Mouse (Mus musculus) CH12.LX (cell line): Measurements from ENCODE around the gene Ccdc182. TPM values are rescaled to one million over a fixed set of nuclear protein-coding genes. Genes with fewer than 3 reads are reported as not detected.

Experiments used
- DNase-seq: peaks from one replicate; pipeline ENCODE4 v3.0.0-alpha.2; 2013; ENCODE audit errors: extremely low read depth
- H3K27ac ChIP-seq: 2 replicates; pipeline ENCODE4 v1.5.1; 2012; ENCODE audit warnings: low read depth, mild to moderate bottlenecking, control low read depth, moderate library complexity; ENCODE audit not compliant: insufficient read depth
- H3K27me3 ChIP-seq: replicated peaks from 2 replicates; pipeline ENCODE3; 2012; ENCODE audit warnings: inconsistent platforms
- H3K36me3 ChIP-seq, 2 experiments: replicated peaks in 1 of 2; 2 replicates each; pipeline versions ENCODE3 to v1.6.1; 2012; ENCODE audit warnings: inconsistent platforms in 1 of 2, low read length in 1 of 2, mild to moderate bottlenecking in 1 of 2, mixed read lengths in 1 of 2, moderate library complexity in 1 of 2; ENCODE audit not compliant: control insufficient read depth in 1 of 2, insufficient read depth in 1 of 2
- H3K4me1 ChIP-seq, 2 experiments: 2 replicates each; pipeline ENCODE4 v1.6.1; 2012; ENCODE audit warnings: inconsistent platforms in 1 of 2, moderate library complexity in 1 of 2; ENCODE audit not compliant: insufficient read depth in 2 of 2, control insufficient read depth in 1 of 2
- H3K4me2 ChIP-seq: 2 replicates; pipeline ENCODE4 v1.6.1; 2012; ENCODE audit warnings: low read depth, mild to moderate bottlenecking, control low read depth; ENCODE audit not compliant: poor library complexity, insufficient read depth, severe bottlenecking
- H3K4me3 ChIP-seq, 3 experiments: fragments of 150-350 bp in 1 of 3; sonication (generic) in 1 of 3; replicated peaks in 1 of 3; 2 replicates each; pipeline versions ENCODE3 to v1.5.1; 2011 to 2012; ENCODE audit warnings: low read depth in 2 of 3, low read length in 2 of 3, mild to moderate bottlenecking in 2 of 3, moderate library complexity in 2 of 3, control low read depth in 1 of 3, improper control_type of control experiment in 1 of 3, inconsistent platforms in 1 of 3, mixed read lengths in 1 of 3; ENCODE audit not compliant: poor library complexity in 1 of 3
- H3K79me2 ChIP-seq: replicated peaks from 2 replicates; pipeline ENCODE4 v1.6.1; 2012; ENCODE audit warnings: mild to moderate bottlenecking, moderate library complexity; ENCODE audit not compliant: control insufficient read depth, poor library complexity, insufficient read depth, severe bottlenecking; ENCODE audit errors: extremely low read depth
- H3K9ac ChIP-seq: 2 replicates; pipeline ENCODE4 v1.6.1; 2012; ENCODE audit warnings: low read depth, mild to moderate bottlenecking, control low read depth, moderate library complexity; ENCODE audit not compliant: insufficient read depth
- H3K9me3 ChIP-seq: replicated peaks from 2 replicates; pipeline ENCODE3; 2012; ENCODE audit warnings: low read length, inconsistent platforms, mixed read lengths
- BHLHE40 ChIP-seq: IDR thresholded peaks from 2 replicates; pipeline ENCODE4 v1.6.1; 2011; ENCODE audit warnings: mild to moderate bottlenecking, low read depth, low read length, improper control_type of control experiment
- CHD1 ChIP-seq: IDR thresholded peaks from 2 replicates; pipeline ENCODE4 v1.6.1; 2012; ENCODE audit warnings: low read depth, low read length, improper control_type of control experiment, inconsistent platforms
- CTCF ChIP-seq, 2 experiments: IDR thresholded peaks in 1 of 2; conservative IDR thresholded peaks in 1 of 2; 2 replicates each; pipeline ENCODE4 v1.5.1; 2011 to 2012; ENCODE audit warnings: low read depth in 2 of 2, low read length in 2 of 2, improper control_type of control experiment in 1 of 2, inconsistent platforms in 1 of 2, mild to moderate bottlenecking in 1 of 2, moderate library complexity in 1 of 2
- E2F4 ChIP-seq: IDR thresholded peaks from 2 replicates; pipeline ENCODE4 v1.6.1; 2011; ENCODE audit warnings: low read depth, low read length, improper control_type of control experiment; ENCODE audit not compliant: insufficient replicate concordance
- ELF1 ChIP-seq: IDR thresholded peaks from 2 replicates; pipeline ENCODE4 v1.6.1; 2014; ENCODE audit warnings: low read depth, mild to moderate bottlenecking, inconsistent platforms, low read length, improper control_type of control experiment
- HCFC1 ChIP-seq: IDR thresholded peaks from 2 replicates; pipeline ENCODE4 v1.6.1; 2012; ENCODE audit warnings: low read depth, mild to moderate bottlenecking, inconsistent platforms, low read length, improper control_type of control experiment
- IRF4 ChIP-seq: IDR thresholded peaks from 2 replicates; pipeline ENCODE4 v1.6.1; 2014; ENCODE audit warnings: low read depth, mild to moderate bottlenecking, inconsistent platforms, low read length, improper control_type of control experiment
- JUN ChIP-seq: IDR thresholded peaks from 2 replicates; pipeline ENCODE4 v1.6.1; 2011; ENCODE audit warnings: low read depth, mild to moderate bottlenecking, low read length, improper control_type of control experiment, moderate library complexity; ENCODE audit not compliant: insufficient read depth
- MAFK ChIP-seq: IDR thresholded peaks from 2 replicates; pipeline ENCODE4 v1.6.1; 2011; ENCODE audit warnings: low read length, improper control_type of control experiment; ENCODE audit not compliant: insufficient replicate concordance
- MAX ChIP-seq: IDR thresholded peaks from 2 replicates; pipeline ENCODE4 v1.6.1; 2011; ENCODE audit warnings: low read length, improper control_type of control experiment
- MAZ ChIP-seq: IDR thresholded peaks from 2 replicates; pipeline ENCODE4 v1.6.1; 2012; ENCODE audit warnings: low read depth, mild to moderate bottlenecking, inconsistent platforms, low read length, improper control_type of control experiment, moderate library complexity
- MXI1 ChIP-seq: IDR thresholded peaks from 2 replicates; pipeline ENCODE4 v1.6.1; 2011; ENCODE audit warnings: mild to moderate bottlenecking, low read depth, low read length, improper control_type of control experiment
- POLR2A ChIP-seq: IDR thresholded peaks from 2 replicates; pipeline ENCODE4 v1.6.1; 2011; ENCODE audit warnings: low read depth, mild to moderate bottlenecking, improper control_type of control experiment, low read length
- RAD21 ChIP-seq: IDR thresholded peaks from 2 replicates; pipeline ENCODE4 v1.6.1; 2011; ENCODE audit warnings: low read depth, mild to moderate bottlenecking, low read length, improper control_type of control experiment, moderate library complexity
- SIN3A ChIP-seq: IDR thresholded peaks from 2 replicates; pipeline ENCODE4 v1.6.1; 2012; ENCODE audit warnings: low read length, improper control_type of control experiment, inconsistent platforms
- SMC3 ChIP-seq: IDR thresholded peaks from 2 replicates; pipeline ENCODE4 v1.6.1; 2011; ENCODE audit warnings: low read depth, low read length, improper control_type of control experiment
- TBP ChIP-seq: conservative IDR thresholded peaks from 2 replicates; pipeline ENCODE4 v1.6.1; 2011; ENCODE audit warnings: low read depth, low read length, improper control_type of control experiment
- TCF12 ChIP-seq: IDR thresholded peaks from 2 replicates; pipeline ENCODE4 v1.6.1; 2014; ENCODE audit warnings: low read depth, mild to moderate bottlenecking, inconsistent platforms, low read length, improper control_type of control experiment
- UBTF ChIP-seq: IDR thresholded peaks from 2 replicates; pipeline ENCODE4 v1.6.1; 2012; ENCODE audit warnings: low read depth, mild to moderate bottlenecking, inconsistent platforms, low read length, improper control_type of control experiment, moderate library complexity
- USF1 ChIP-seq: IDR thresholded peaks from 2 replicates; pipeline ENCODE4 v1.6.1; 2014; ENCODE audit warnings: low read depth, mild to moderate bottlenecking, inconsistent platforms, low read length, improper control_type of control experiment
- ZKSCAN1 ChIP-seq: IDR thresholded peaks from 2 replicates; pipeline ENCODE4 v1.6.1; 2012; ENCODE audit warnings: low read depth, inconsistent platforms, low read length, improper control_type of control experiment, borderline replicate concordance
- ZMIZ1 ChIP-seq: IDR thresholded peaks from 2 replicates; pipeline ENCODE4 v1.6.1; 2012; ENCODE audit warnings: low read depth, mild to moderate bottlenecking, inconsistent platforms, low read length, improper control_type of control experiment
- ZNF384 ChIP-seq: IDR thresholded peaks from 2 replicates; pipeline ENCODE4 v1.6.1; 2012; ENCODE audit warnings: low read depth, low read length, improper control_type of control experiment, inconsistent platforms
- dilution Hi-C: fragments of 300-500 bp; cut with MboI; formaldehyde crosslinking; loops from 2 replicates; pipeline ENCODE4 v1.14.3; 2020; ENCODE audit warnings: low sequenced_read_pairs; ENCODE audit not compliant: extremely low pct_unique_long_range_greater_than_20kb, extremely low pct_ligation_motif_present
- in situ Hi-C: fragments of 300-500 bp; cut with MboI; formaldehyde crosslinking; loops from 3 replicates; pipeline ENCODE4 v1.14.3; 2019; ENCODE audit warnings: low sequenced_read_pairs, low pct_ligation_motif_present, low pct_unique_long_range_greater_than_20kb, mixed read lengths
- polyA plus RNA-seq: library from polyadenylated mRNA; unstranded; fragments of >175 nt; gene quantifications from 2 replicates; pipeline ENCODE4 v1.2.1, GENCODE M21; 2012; ENCODE audit warnings: low read depth; ENCODE audit not compliant: insufficient read length
- total RNA-seq, 2 experiments: library from RNA; depleted of rRNA; stranded (reverse); fragments of 300-350 nt in 1 of 2; fragments of >200 nt in 1 of 2; gene quantifications; 2 replicates each; pipeline ENCODE4 v1.2.3; 2012 to 2014

Ccdc182 gene
- total and polyA plus RNA-seq, 3 experiments = not detected

DNA sequence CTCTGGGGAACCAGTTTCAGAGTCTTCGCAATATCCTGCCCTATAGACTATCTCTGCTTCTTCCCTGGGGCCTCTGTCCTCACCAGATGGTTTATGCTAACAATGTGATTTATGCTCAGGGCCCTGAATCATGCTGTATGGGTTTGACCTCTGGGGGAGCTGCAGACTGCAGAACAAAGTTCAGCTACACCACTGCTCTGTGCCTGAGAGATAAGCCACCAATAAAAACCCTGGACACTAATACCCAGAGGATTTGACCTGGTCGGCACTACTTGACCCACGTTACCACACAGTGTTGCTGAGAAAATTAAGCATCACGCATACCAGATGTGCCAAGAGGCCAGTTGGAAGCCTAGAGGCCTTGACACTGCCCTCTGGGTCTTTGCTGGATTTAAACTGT lies 3.7 kb downstream of the Ccdc182 start:
- H3K4me3 ChIP-seq = no peak overlapping the region
- no peaks in the 10 kb centered on the region for H3K36me3 ChIP-seq
- no peaks in the 10 kb centered on the region for H3K9me3 ChIP-seq
- H3K4me1 ChIP-seq = no peaks in the 10 kb centered on the region
- H3K27me3 ChIP-seq = no peaks in the 10 kb centered on the region
- TF ChIP-seq TBP (no peak), POLR2A (no peak), E2F4 (no peak), USF1 (no peak), ZNF384 (no peak), MAZ (no peak), SIN3A (no peak), RAD21 (peak; percentile 72), CTCF (conservative IDR thresholded peaks at IDR 0.05 in 1 of 2, IDR thresholded peaks at IDR 0.05 in 1 of 2; ENCODE audit: low read depth in 2 of 2, low read length in 2 of 2) (peak in 1 of 2 experiments; percentile 64; a peak in 2 of 4 replicates), SMC3 (peak; percentile 38; the same call in 1 of the 2 replicates)
- no peak overlapping the region for H3K27ac ChIP-seq
- dilution Hi-C loops (no loop called here), in situ Hi-C loops (loop anchor here (10.0 kb wide), 1 partner anchor 527 kb away; no protein-coding TSS in a partner anchor)
- peak; percentile 45 for DNase-seq
- no peaks in the 10 kb centered on the region for H3K79me2 ChIP-seq
- H3K4me2 ChIP-seq = no peak overlapping the region
- no peak overlapping the region for H3K9ac ChIP-seq

- Histone ChIP-seq H3K4me3 (no peak overlapping the region), H3K4me2 (no peak overlapping the region), H3K79me2 (no peaks in the 10 kb centered on the region), H3K9me3 (no peaks in the 10 kb centered on the region), H3K27me3 (no peaks in the 10 kb centered on the region), H3K4me1 (no peaks in the 10 kb centered on the region), H3K9ac (no peak overlapping the region), H3K27ac (no peak overlapping the region), H3K36me3 (no peaks in the 10 kb centered on the region)
- dilution Hi-C loops (no loop called here), in situ Hi-C loops (loop anchor here (10.0 kb wide), 1 partner anchor 525 kb away; no protein-coding TSS in a partner anchor)
- DNase-seq = no peak
- TF ChIP-seq MXI1 (no peak), UBTF (no peak), IRF4 (no peak), ELF1 (no peak), USF1 (no peak), SIN3A (no peak), MAFK (no peak), HCFC1 (no peak), JUN (no peak), CTCF (conservative IDR thresholded peaks at IDR 0.05 in 1 of 2, IDR thresholded peaks at IDR 0.05 in 1 of 2; ENCODE audit: low read depth in 2 of 2, low read length in 2 of 2) (no peak), TCF12 (no peak), CHD1 (no peak), ZNF384 (no peak), ZMIZ1 (no peak), ZKSCAN1 (no peak), BHLHE40 (no peak), MAX (no peak)
Measured at GRCm38 (mm10) chr11:88299345-88299744, 5.5 kb downstream of the Ccdc182 start.
